Mouse (Mus musculus): ENCODE results near the gene Crebl2. TPM values are rescaled to one million over a fixed set of nuclear protein-coding genes. Genes with fewer than 3 reads are reported as not detected.

Gene Crebl2
- 25.9 TPM for polyA plus RNA-seq (2014; fragmentation: Illumina TruSeq; extraction: RNeasy Lipid Tissue Mini Kit (QIAGEN cat#74804); ENCODE audit: low replicate concordance)

GRCm38 (mm10) chr6:134829786-134830700, at the start of gene Crebl2:
TSS of gene Crebl2 (plus strand) at chr6:134830154.

GRCm38 (mm10) chr6:134792141-134793045, 37.6 kb upstream of the Crebl2 start, which contains the start of gene Dusp16:
TSS of gene Dusp16 (minus strand) at chr6:134792625.

GRCm38 (mm10) chr6:134898095-134898965, 68.4 kb downstream of the Crebl2 start, which contains the start of gene Gpr19:
TSS of gene Gpr19 (minus strand) at chr6:134898578.

Other genes with a start within 250 kb of the Crebl2 start
- 8.4 TPM for gene Mansc1, start 197.7 kb upstream of the Crebl2 start, polyA plus RNA-seq (2014; fragmentation: Illumina TruSeq; extraction: RNeasy Lipid Tissue Mini Kit (QIAGEN cat#74804); ENCODE audit: low replicate concordance)
- 2.2 TPM for gene Borcs5, start 190.6 kb upstream of the Crebl2 start, polyA plus RNA-seq (2014; fragmentation: Illumina TruSeq; extraction: RNeasy Lipid Tissue Mini Kit (QIAGEN cat#74804); ENCODE audit: low replicate concordance)
- gene Dusp16, start 37.5 kb upstream of the Crebl2 start, polyA plus RNA-seq (2014; fragmentation: Illumina TruSeq; extraction: RNeasy Lipid Tissue Mini Kit (QIAGEN cat#74804); ENCODE audit: low replicate concordance) = 107 TPM
- 1.5 TPM for gene Gpr19, start 68.4 kb downstream of the Crebl2 start, polyA plus RNA-seq (2014; fragmentation: Illumina TruSeq; extraction: RNeasy Lipid Tissue Mini Kit (QIAGEN cat#74804); ENCODE audit: low replicate concordance)
- gene Cdkn1b, start 90.2 kb downstream of the Crebl2 start, polyA plus RNA-seq (2014; fragmentation: Illumina TruSeq; extraction: RNeasy Lipid Tissue Mini Kit (QIAGEN cat#74804); ENCODE audit: low replicate concordance) = 141 TPM
- 2.0 TPM for gene Apold1, start 151.6 kb downstream of the Crebl2 start, polyA plus RNA-seq (2014; fragmentation: Illumina TruSeq; extraction: RNeasy Lipid Tissue Mini Kit (QIAGEN cat#74804); ENCODE audit: low replicate concordance)
- gene Ddx47, start 181.5 kb downstream of the Crebl2 start, polyA plus RNA-seq (2014; fragmentation: Illumina TruSeq; extraction: RNeasy Lipid Tissue Mini Kit (QIAGEN cat#74804); ENCODE audit: low replicate concordance) = 84.6 TPM
- 3.2 TPM for gene Gprc5a, start 235.5 kb downstream of the Crebl2 start, polyA plus RNA-seq (2014; fragmentation: Illumina TruSeq; extraction: RNeasy Lipid Tissue Mini Kit (QIAGEN cat#74804); ENCODE audit: low replicate concordance)